8 mouse cellular contexts compared by ENCODE assay signal in the genomic region with DNA sequence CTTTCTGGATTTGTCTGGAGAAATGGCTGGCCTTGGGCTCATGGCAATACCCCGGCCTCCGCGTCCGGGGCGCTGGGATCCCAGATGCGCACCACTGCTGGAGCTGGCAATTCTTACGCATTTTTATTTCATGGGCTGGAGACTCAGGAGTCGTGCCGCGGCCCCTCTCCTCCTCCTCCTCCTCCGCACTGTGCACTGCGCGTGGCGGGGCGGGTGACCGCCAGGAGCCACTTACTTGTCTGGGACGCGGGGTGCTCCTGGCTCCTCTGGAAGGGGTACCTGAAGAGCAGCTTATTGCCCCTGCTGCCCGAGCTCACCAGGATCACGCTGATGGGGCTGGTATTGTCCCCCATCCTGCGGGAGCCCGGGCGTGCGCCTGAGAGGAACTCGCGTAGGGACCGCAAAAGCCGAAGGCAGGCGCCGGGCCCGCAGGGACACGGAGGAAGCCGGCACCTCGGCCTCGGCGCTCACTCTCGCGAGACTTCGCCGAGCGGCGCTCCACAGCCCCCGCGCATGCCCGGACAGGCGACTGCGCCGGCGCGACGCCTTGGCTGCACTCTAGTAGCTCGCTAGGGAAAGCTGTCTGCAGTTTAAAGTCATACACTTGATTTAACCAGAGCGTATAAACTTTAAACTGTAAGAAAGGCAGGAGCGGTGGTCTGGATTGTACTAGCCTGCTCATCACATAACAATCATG. TPM values are rescaled to one million over a fixed set of nuclear protein-coding genes. Genes with fewer than 3 reads are reported as not detected.
A peak's percentile ranks its signal among the peaks of the same experiment; 100 is the strongest.
DNase-seq lines count a peak whose midpoint lies in the region; ATAC-seq lines count a peak whose summit lies in the region.

Nprl3 (minus strand) TSS at position 520 of the 697 bp plus-strand sequence.

- peak; percentile 97 for DNase-seq in ZHBTc4 (ENCODE audit: low read depth, low spot score)
- peak; percentile 90 to 95 for DNase-seq in gastrocnemius, adult 8-10 months (ENCODE audit: low spot score in 2 of 2)
- DNase-seq in hindlimb bud, embryonic 11.5 days (ENCODE audit: extremely low spot score, low read depth, low spot score): peak; percentile 72
- peak; percentile 86 to 93 for DNase-seq in left cerebral cortex, adult 8-10 months (ENCODE audit: low spot score in 2 of 2)
- peak; percentile 97 to 98 for DNase-seq in right cerebral cortex, postnatal 10 days (ENCODE audit: low spot score in 2 of 2)
- peak; percentile 95 for DNase-seq in urinary bladder, postnatal 25 days (ENCODE audit: low spot score)

- ATAC-seq in common myeloid progenitor, adult 5-6 weeks (replicated peaks; ENCODE audit: low read depth, poor library complexity, severe bottlenecking): peak; percentile 76

- 0 out of 2 replicates have a peak, but pooled peaks cover 4% of the 10 kb centered on the region for H3K9me3 ChIP-seq in megakaryocyte, embryonic 14.5 days

- peaks cover 43% of the 10 kb centered on the region for H3K27me3 ChIP-seq in megakaryocyte, embryonic 14.5 days (replicated peaks)

- H3K4me3 ChIP-seq in megakaryocyte, embryonic 14.5 days (replicated peaks): peak within 1 kb of the TSS; percentile 96

- peaks cover 22% of the 10 kb centered on the region for H3K36me3 ChIP-seq in megakaryocyte, embryonic 14.5 days (replicated peaks; ENCODE audit: low read length)

- H3K4me1 ChIP-seq in megakaryocyte, embryonic 14.5 days: peaks cover 73% of the 10 kb centered on the region

RNA-seq across cellular contexts. Expression of gene Nprl3, which starts in this region (rescaled TPM):
- 7.7 and 19.6 TPM in 2 replicates for total RNA-seq in common myeloid progenitor, adult 5-6 weeks (2017)
- 10 to 100 TPM; 22.9 to 27.2 (median 24.6) TPM for total RNA-seq in gastrocnemius, adult 8-10 months (2022)
- 10 to 100 TPM; 55.3 to 63.7 (median 60.5) TPM for total RNA-seq in left cerebral cortex, adult 8-10 months (2022)
- polyA plus RNA-seq in megakaryocyte, embryonic 14.5 days (2012; ENCODE audit: insufficient read depth, low replicate concordance): 14.4 and 52.1 TPM in 2 replicates

Comparison
In these comparisons a context has a peak if more than half of its experiments do, and no peak if none do; other contexts are left out.
1. Peak in every context shown above with its lines: DNase-seq, ATAC-seq and H3K4me3 ChIP-seq.